Mouse (Mus musculus) myocyte (in vitro differentiated cells): ENCODE measurements around the gene C5ar2.

ENCODE experiments used
- MAX ChIP-seq: IDR thresholded peaks from one replicate; pipeline ENCODE4 v1.6.1; 2011; ENCODE audit warnings: low read depth, mild to moderate bottlenecking, control low read depth
- POLR2A ChIP-seq: IDR thresholded peaks from one replicate; pipeline ENCODE4 v1.6.1; 2011; ENCODE audit warnings: low read depth, mild to moderate bottlenecking, control low read depth, moderate library complexity; ENCODE audit not compliant: insufficient read length
- POLR2AphosphoS2 ChIP-seq: IDR thresholded peaks from one replicate; pipeline ENCODE4 v1.6.1; 2011; ENCODE audit warnings: low read depth, control low read depth; ENCODE audit not compliant: insufficient read length
- TCF12 ChIP-seq: IDR thresholded peaks from one replicate; pipeline ENCODE4 v1.6.1; 2011; ENCODE audit warnings: mild to moderate bottlenecking, control low read depth; ENCODE audit not compliant: poor library complexity, insufficient read depth, severe bottlenecking

DNA sequence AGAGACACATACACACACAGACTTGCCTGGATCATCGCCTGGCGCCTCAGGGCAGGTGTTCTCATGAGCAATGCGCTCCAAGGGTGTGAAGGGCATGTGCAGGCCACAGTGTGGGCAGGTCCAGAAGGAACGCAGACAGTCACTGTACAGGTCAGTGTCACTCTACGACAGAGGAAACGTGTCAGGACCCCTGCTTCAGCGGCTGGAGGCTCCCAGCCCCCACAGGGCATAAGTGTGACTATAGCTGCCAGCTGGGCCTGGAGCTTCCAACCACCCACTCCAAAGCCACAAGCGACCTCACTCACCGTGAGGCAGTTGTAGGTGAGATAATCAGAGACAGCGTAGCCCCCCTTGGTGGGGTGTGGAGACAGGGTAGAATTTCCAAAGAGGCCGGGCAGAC, 45.4 kb downstream of the C5ar2 start:
- no peak for TF ChIP-seq POLR2A
- no peak for TF ChIP-seq MAX
- no peak for TF ChIP-seq POLR2AphosphoS2
- TF ChIP-seq TCF12, result no peak
